23 mouse cellular contexts compared by ENCODE assay signal in the genomic region with DNA sequence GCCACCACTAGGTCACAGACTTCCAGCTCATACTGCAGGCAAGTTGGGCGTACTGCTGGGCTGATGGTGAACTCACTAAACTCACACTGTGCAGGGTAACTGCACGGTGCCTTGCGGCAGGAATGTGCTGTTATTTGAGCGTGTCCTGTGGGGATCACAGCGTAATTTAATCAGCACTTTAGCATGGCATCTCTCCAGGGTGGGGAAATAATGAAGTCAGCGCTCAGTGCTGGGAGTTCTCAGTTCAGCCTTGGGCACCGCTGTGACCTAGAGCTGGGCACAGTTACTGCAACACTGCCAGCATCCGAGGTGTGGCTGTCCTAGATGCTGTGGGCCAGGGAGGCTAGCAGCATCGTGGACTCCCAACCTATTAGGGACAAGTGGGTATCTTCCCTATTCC. TPM values are rescaled to one million over a fixed set of nuclear protein-coding genes. Genes with fewer than 3 reads are reported as not detected.
A peak's percentile ranks its signal among the peaks of the same experiment; 100 is the strongest.
DNase-seq lines count a peak whose midpoint lies in the region; ATAC-seq and TF ChIP-seq lines count a peak whose summit lies in the region.
"Had no signal": no experiment of that assay in that cellular context is flagged by ENCODE, and none has a peak within 500 bp of the region (broad histone marks: within the 10 kb centered on the region; RNA-seq: fewer than 3 reads in every experiment).

No protein-coding gene starts in this region.

- DNase-seq in cerebellum, adult 9-11 months = peak; percentile 36
- DNase-seq in kidney, adult 2 months = peak; percentile 18
- no peak for DNase-seq in kidney, postnatal 14 days
- no peak for DNase-seq in testis, postnatal 14 days (ENCODE audit: low spot score)
- DNase-seq in urinary bladder, postnatal 25 days (ENCODE audit: low spot score) = no peak
- DNase-seq: adrenal gland, adult 2 months; cerebellum, adult 18-20 months; cerebellum, postnatal 10 days; embryo, embryonic 11 days; gastrocnemius, postnatal 36 days; heart, adult 11 months; heart, postnatal 10 days; heart, postnatal 4 days had no signal

- TF ChIP-seq CTCF in kidney, adult 2 months (conservative IDR thresholded peaks at IDR 0.05; ENCODE audit: insufficient read depth, insufficient read length, low read depth, low read length) = no peak
- peak; percentile 29; the same call in 1 of the 2 replicates for TF ChIP-seq CTCF in testis, adult 2 months (IDR thresholded peaks at IDR 0.05; ENCODE audit: control insufficient read depth, insufficient read depth, insufficient replicate concordance, low read depth, low read length)

- no peak for TF ChIP-seq POLR2A in kidney, adult 2 months (IDR thresholded peaks at IDR 0.05; ENCODE audit: low read depth, low read length)
- TF ChIP-seq POLR2A in testis, adult 2 months (IDR thresholded peaks at IDR 0.05; ENCODE audit: control insufficient read depth, low read depth, low read length) = no peak

- H3K4me3 ChIP-seq in kidney, adult 2 months (ENCODE audit: insufficient read depth, low read depth, low read length) = no peak overlapping the region
- no peak overlapping the region for H3K4me3 ChIP-seq in testis, adult 2 months (ENCODE audit: control insufficient read depth, low read depth, low read length)
- H3K4me3 ChIP-seq: embryonic facial prominence, embryonic 13.5 days; erythroblast, embryonic 14.5 days; forebrain, embryonic 10.5 days had no signal

- no peaks in the 10 kb centered on the region for H3K27me3 ChIP-seq in kidney, adult 2 months (replicated peaks; ENCODE audit: control insufficient read depth, insufficient read depth, low read length)
- H3K27me3 ChIP-seq in testis, adult 2 months (ENCODE audit: control insufficient read depth, insufficient read depth, low read length) = no peaks in the 10 kb centered on the region

- no peak overlapping the region for H3K27ac ChIP-seq in kidney, adult 2 months (ENCODE audit: insufficient read depth, low read depth, low read length)
- H3K27ac ChIP-seq in testis, adult 2 months (ENCODE audit: control insufficient read depth, insufficient read depth, low read depth, low read length) = no peak overlapping the region
- H3K27ac ChIP-seq: embryonic facial prominence, embryonic 13.5 days; forebrain, embryonic 10.5 days; hindbrain, embryonic 14.5 days had no signal

- 53% methylated on average over 9 of the region's 9 CpGs for WGBS in kidney, adult 2 months

- no peak for ATAC-seq in cerebellum, adult (ENCODE audit: insufficient number of reproducible peaks, low FRiP score, low TSS enrichment)
- no peak for ATAC-seq in frontal cortex, adult (ENCODE audit: low TSS enrichment)
- ATAC-seq: forebrain, embryonic 14.5 days; inflammation-experienced regulatory T-cells, adult 6 months; intestine, postnatal 0 days had no signal

- peaks cover 8% of the 10 kb centered on the region; the same call in 1 of the 2 replicates for H3K4me1 ChIP-seq in kidney, adult 2 months (ENCODE audit: control insufficient read depth, insufficient read depth, low read length)
- H3K4me1 ChIP-seq in testis, adult 2 months (ENCODE audit: control insufficient read depth, insufficient read depth, low read length) = peaks cover 4% of the 10 kb centered on the region

- no peaks in the 10 kb centered on the region for H3K36me3 ChIP-seq in kidney, adult 2 months (ENCODE audit: control insufficient read depth, insufficient read depth, low read length)
- no peaks in the 10 kb centered on the region; the same call in 1 of the 2 replicates for H3K36me3 ChIP-seq in testis, adult 2 months (ENCODE audit: control insufficient read depth, insufficient read depth, low read length)

RNA-seq across cellular contexts. Expression of gene 2410131K14Rik, which starts 19.3 kb away (rescaled TPM):
- polyA plus RNA-seq in kidney, adult 2 months (2012; rRNA removed) = 10.0 and 11.0 TPM in 2 replicates
- 3.0 and 3.4 TPM in 2 replicates for polyA plus RNA-seq in testis, adult 2 months (2012; rRNA removed)
- polyA plus RNA-seq: erythroblast, embryonic 14.5 days had no signal

RNA-seq across cellular contexts. Expression of gene Rnft2, which starts 19.4 kb away (rescaled TPM):
- 1.8 and 2.9 TPM in 2 replicates for polyA plus RNA-seq in kidney, adult 2 months (2012; rRNA removed)
- polyA plus RNA-seq in testis, adult 2 months (2012; rRNA removed) = 6.8 and 8.0 TPM in 2 replicates
- polyA plus RNA-seq: erythroblast, embryonic 14.5 days; inflammation-experienced regulatory T-cells, adult 6 months had no signal

Comparison
In these comparisons a context has a peak if more than half of its experiments do, and no peak if none do; other contexts are left out.
1. DNase-seq: peak in cerebellum, adult 9-11 months (single experiment) and kidney, adult 2 months (single experiment); none in kidney, postnatal 14 days (single experiment), testis, postnatal 14 days (single experiment) and urinary bladder, postnatal 25 days (single experiment).